Mouse (Mus musculus) heart, adult 2 months (tissue): ENCODE measurements at regions not wholly inside any gene's neighbourhood (a gene's known extent, or its start where the extent isn't known, plus 50 kb on each side); places are given as distances from the start of the nearest gene placed in this dataset.

Source experiments
- CTCF ChIP-seq: fragments of 200-600 bp; IDR thresholded peaks from 2 replicates; pipeline ENCODE4 v1.8.1; 2022; ENCODE audit warnings: antibody characterized with exemption, mild to moderate bottlenecking, moderate library complexity
- EP300 ChIP-seq: fragments of 200-500 bp; IDR thresholded peaks from 2 replicates; pipeline ENCODE4 v1.6.1; 2011; ENCODE audit warnings: low read depth, low read length, control low read depth; ENCODE audit not compliant: insufficient read depth

DNA sequence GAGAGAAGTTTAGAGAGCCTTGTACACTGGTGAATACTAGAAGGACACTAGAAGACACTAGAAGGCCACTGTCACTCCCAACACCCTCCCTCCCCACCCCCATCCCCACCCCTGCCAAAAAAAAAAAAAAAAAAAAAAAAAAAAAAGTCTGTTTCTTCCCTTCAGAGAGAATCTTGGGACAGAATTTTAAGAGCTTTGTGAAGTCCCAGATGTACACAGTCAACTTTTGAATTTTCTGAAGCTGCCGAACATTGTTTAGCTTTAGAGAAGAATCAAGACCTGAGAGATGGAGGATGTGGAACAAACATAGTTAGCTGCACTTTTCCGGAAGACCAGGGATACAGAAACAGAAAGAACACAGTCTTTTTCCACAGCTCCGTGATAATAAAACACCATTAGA lies 90.3 kb downstream of the 1700129C05Rik start:
- TF ChIP-seq EP300 (no peak), CTCF (no peak)
